Mouse (Mus musculus): ENCODE data around the gene Celf2. TPM values are rescaled to one million over a fixed set of nuclear protein-coding genes. Genes with fewer than 3 reads are reported as not detected.

Celf2 gene
- polyA plus RNA-seq, 1 experiment from 2014 or later, result 20.4 TPM

DNA sequence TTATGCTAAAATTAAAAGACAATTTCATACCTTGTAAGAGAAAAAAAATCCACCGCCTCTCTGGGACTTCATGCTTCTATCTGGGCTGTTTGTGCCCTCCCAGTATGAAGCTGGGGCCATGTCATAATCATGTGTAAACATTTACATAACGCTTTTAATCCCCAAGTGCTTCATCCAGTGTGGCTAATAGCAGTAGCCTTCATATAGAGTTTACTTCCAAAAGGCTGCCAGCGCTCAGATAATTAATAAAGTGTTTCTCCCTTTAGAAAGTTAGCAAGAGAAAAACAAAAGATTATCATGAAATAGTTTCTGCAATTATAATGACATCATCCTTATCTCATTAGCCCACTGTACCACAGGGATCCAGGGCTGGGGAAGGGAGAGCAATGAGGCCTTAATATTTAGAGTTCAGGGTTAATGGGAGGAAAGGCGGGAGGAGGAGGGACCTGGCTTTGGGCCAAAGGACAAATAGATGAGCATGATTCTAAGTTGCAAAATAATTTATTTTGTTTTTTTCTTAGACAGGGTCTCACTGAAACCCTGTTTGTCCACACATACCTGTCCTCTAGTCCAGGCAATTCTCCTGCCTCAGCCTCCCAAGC is 425.8 kb downstream of the Celf2 start:
- Histone ChIP-seq H3K27ac (no peak overlapping the region), H3K4me1 (peaks cover 26% of the 10 kb centered on the region), H3K4me2 (no peak overlapping the region), H3K36me3 (no peaks in the 10 kb centered on the region), H3K27me3 (no peaks in the 10 kb centered on the region), H3K9ac (no peak overlapping the region), H3K4me3 (replicated peaks) (no peak overlapping the region), H3K9me3 (replicated peaks) (no peaks in the 10 kb centered on the region)
- 74% methylated on average over 4 of the region's 4 CpGs for WGBS
- no peak for ATAC-seq (replicated peaks; ENCODE audit: low FRiP score)

DNA sequence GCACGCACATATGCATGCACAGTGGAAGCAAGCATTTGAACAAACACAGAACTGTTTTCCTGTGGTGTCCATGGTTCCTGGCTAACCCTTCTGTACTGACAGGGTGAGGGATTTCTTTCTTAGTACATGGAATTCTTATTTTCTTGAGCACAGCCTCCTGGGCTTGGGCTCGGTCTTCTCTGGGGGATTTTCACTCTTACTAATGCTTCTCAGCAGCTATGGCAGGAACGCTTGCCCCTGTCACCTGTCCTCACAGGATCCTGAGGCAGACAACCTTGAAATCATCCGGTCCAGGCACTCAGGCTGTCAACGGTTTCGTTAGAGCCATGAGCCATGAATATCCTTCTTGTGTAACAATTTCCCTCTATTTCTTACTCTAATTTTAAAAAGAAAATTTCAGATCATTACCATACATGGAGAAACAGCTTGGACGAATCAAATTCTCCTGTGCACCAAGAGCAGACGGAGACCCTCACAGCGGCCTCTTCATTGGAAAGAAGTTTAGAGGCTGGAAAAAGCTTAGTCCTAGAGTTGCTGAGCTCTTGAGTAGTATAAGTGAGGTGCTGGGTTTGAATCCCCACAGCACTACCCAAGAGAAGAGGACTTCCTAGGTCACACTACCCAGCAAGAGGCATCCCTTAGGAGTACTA is 426.9 kb downstream of the Celf2 start:
- Histone ChIP-seq H3K9me3 (replicated peaks) (no peaks in the 10 kb centered on the region; the same call in 1 of the 2 replicates), H3K4me2 (no peak overlapping the region), H3K9ac (no peak overlapping the region), H3K4me1 (peaks cover 24% of the 10 kb centered on the region), H3K27ac (no peak overlapping the region), H3K4me3 (replicated peaks) (no peak overlapping the region), H3K27me3 (no peaks in the 10 kb centered on the region), H3K36me3 (0 out of 2 replicates have a peak, but pooled peaks cover under 1% of the 10 kb centered on the region)
- WGBS, result 78% methylated on average over 9 of the region's 9 CpGs
- no peak for ATAC-seq (replicated peaks; ENCODE audit: low FRiP score)

DNA sequence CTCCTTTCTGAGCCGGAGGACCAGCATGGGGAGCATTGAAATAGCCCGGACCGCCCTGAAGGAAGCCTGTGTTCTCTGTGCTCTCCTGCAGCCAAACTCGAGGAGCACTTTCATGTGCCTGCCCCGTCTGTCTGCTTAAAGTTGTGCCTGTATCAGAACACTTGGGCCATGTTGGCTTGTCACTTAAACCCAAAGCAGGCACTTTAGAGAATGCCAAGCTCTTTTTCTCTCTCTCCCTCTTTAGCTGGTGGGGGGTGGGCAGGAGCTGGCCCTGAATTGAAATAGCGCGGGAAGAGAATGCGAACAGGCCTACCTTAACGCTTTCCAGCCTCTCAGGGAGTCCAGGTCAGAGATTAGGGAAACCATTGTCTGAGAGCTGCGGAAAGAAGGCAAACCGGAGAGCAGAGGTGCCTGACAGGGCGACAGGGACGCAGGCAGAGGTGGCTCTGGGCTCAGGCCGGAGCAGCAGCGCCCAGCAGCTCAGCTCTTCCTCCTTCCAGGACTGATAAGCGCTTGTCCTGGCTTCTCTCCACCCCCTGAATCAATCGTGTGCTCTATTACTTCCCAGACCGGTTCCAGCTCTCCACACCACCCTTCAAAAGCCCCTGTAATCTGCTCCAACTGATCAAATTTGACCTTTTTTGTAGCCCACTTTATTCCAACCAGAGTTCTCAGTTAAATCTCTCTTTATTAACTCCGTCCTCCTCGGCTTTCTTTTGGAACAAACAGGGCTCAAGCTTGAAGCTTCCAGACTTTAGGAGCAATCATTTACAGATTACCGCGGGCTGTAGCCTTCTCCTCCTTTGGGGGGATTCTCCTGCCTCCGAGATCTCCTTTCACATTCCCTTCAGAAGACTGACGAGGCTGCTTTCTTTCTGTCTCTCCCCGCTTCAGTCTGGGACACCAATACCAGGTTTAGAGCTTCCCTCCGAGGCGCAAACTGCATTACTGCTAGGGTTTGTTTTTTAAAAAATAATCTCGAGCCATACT is 428.3 kb downstream of the Celf2 start:
- Histone ChIP-seq H3K27ac (peak overlapping the region; percentile 58; the same call in 1 of the 2 replicates), H3K9ac (peak overlapping the region; percentile 29; the same call in 1 of the 2 replicates)

DNA sequence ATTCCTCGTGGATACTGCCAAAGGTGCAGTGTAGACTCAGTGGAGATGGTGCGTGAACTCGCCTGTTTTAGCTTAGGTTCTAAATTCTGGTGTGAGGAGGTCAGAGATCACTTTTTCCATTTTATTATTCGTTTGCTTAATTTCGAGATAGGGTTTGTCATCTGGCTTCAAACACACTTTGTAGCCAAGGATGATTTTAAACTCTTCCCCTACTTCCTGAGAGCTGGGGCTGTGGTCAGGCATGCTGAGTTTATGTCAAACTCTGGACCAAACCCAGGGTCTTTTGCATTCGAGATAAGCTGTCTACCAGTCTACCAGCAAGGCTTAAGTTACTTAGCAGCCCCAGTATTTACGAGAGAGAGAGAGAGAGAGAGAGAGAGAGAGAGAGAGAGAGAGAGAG is 429.3 kb downstream of the Celf2 start:
- Histone ChIP-seq H3K4me1 (peaks cover 23% of the 10 kb centered on the region), H3K9me3 (replicated peaks) (no peaks in the 10 kb centered on the region; the same call in 1 of the 2 replicates), H3K4me3 (replicated peaks) (no peak overlapping the region), H3K36me3 (peaks cover 8% of the 10 kb centered on the region; the same call in 1 of the 2 replicates), H3K27me3 (no peaks in the 10 kb centered on the region), H3K27ac (no peak overlapping the region), H3K9ac (no peak overlapping the region), H3K4me2 (no peak overlapping the region)
- ATAC-seq (replicated peaks; ENCODE audit: low FRiP score), result no peak
- WGBS, result 68% methylated on average over 7 of the region's 7 CpGs

More for the DNA sequence above, 428.3 kb downstream of the Celf2 start:
- 18% methylated on average over 28 of the region's 28 CpGs for WGBS
- peak; percentile 77; the same call in 1 of the 2 replicates for ATAC-seq (replicated peaks; ENCODE audit: low FRiP score)
- H3K4me2 ChIP-seq, result peak overlapping the region; percentile 56
- peak overlapping the region; percentile 35 for H3K4me3 ChIP-seq (replicated peaks)
- H3K4me1 ChIP-seq, result peaks cover 23% of the 10 kb centered on the region
- H3K36me3 ChIP-seq, result peaks cover 8% of the 10 kb centered on the region; the same call in 1 of the 2 replicates
- no peaks in the 10 kb centered on the region for H3K27me3 ChIP-seq
- H3K9me3 ChIP-seq (replicated peaks), result no peaks in the 10 kb centered on the region; the same call in 1 of the 2 replicates

DNA sequence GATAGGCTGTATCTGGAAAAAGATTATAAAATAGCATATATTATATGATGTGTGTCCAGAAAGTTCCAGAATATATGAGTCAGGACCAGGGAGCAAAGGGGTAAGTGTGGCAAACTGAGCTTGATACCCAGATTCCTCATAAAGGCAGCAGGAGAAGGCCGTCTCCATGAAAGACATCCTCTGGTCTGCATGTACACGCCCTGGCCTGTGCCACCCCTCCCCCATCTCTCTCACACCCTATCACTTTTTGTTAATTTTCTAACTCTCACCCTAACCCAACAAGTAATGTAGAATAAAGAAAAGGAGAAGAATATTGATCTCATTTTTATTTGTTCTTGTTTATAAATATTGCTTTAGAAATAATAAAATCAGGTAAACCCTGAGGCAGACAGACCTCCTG is 430.0 kb downstream of the Celf2 start:
- no peaks in the 10 kb centered on the region for H3K27me3 ChIP-seq
- WGBS, result 83% methylated on average over 2 of the region's 2 CpGs
- no peaks in the 10 kb centered on the region; the same call in 1 of the 2 replicates for H3K9me3 ChIP-seq (replicated peaks)
- no peak overlapping the region for H3K27ac ChIP-seq
- H3K4me1 ChIP-seq, result peaks cover 23% of the 10 kb centered on the region
- peaks cover 8% of the 10 kb centered on the region; the same call in 1 of the 2 replicates for H3K36me3 ChIP-seq
- H3K4me3 ChIP-seq (replicated peaks), result no peak overlapping the region
- H3K9ac ChIP-seq, result no peak overlapping the region
- ATAC-seq (replicated peaks; ENCODE audit: low FRiP score), result no peak
- no peak overlapping the region for H3K4me2 ChIP-seq

DNA sequence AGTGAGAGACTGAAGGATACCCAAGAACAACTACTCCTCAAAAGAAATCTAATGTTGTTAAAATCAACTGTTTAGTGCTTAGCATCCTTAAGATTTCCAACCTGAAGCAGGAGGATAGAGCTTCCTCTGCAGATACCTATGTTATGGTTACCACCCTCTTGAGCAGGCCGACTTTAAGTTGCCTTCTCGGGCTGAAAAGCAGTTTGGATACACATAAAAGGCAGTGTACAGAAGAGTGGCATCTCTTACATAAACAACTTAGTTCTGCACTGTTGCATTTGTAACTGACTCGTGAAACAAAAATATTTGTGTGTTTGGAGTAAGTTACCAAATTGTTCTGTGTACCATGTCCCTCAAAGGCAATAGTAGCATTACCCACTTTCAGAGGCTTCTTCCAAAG is 435.6 kb downstream of the Celf2 start:
- ATAC-seq (replicated peaks; ENCODE audit: low FRiP score), result peak; percentile 77; the same call in 1 of the 2 replicates
- Histone ChIP-seq H3K36me3 (peaks cover 8% of the 10 kb centered on the region; the same call in 1 of the 2 replicates), H3K9me3 (replicated peaks) (no peaks in the 10 kb centered on the region; the same call in 1 of the 2 replicates), H3K27me3 (no peaks in the 10 kb centered on the region), H3K27ac (no peak overlapping the region), H3K4me2 (no peak overlapping the region), H3K9ac (no peak overlapping the region), H3K4me1 (peaks cover 11% of the 10 kb centered on the region; the same call in 1 of the 2 replicates), H3K4me3 (replicated peaks) (no peak overlapping the region)
- 27% methylated on average over 3 of the region's 3 CpGs for WGBS

DNA sequence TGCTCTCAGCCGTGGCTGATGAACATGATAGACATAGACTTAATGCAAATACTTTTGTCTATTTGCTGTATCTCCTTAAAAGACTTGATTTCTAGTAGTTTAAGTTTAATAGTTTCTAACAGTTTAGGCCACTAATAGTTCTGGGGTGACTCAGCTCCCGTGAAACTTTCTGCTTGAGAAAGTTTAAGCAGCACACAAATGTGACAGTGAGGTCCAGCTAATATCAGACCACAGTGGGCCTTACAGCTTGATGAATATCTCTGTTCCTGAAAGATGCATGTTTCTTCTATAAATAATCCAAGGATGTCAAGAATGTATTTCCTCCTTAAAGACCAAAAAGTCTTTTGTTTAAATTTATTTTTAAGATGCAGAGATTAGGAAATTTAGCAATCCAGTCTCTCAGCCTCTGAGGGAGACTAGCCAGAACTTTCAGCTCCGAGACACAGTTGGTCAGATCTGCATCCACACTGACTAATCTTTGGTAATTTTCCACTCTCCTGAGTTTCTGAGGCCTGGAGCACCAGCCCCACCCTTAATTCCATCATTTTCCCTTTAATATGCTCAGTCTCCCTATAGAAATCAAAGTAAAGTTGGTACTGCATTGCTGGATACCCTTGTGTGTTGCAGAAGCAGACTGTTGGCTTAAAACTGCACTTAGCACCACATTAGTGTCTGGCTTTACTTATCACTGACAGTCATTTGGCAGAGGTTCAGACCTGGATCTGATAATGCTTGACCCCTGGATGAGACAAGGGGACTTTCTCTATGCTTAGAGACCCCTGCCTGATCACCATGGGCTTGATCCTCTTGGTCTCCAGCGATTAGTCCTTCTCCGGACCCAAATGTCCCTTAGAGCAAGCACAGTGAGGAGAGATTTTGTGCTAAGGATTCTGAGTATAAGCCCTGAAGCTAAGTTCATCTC is 436.8 kb downstream of the Celf2 start:
- peaks cover 11% of the 10 kb centered on the region; the same call in 1 of the 2 replicates for H3K4me1 ChIP-seq
- no peak overlapping the region for H3K27ac ChIP-seq
- no peak overlapping the region for H3K4me3 ChIP-seq (replicated peaks)
- ATAC-seq (replicated peaks; ENCODE audit: low FRiP score), result no peak
- peaks cover 8% of the 10 kb centered on the region; the same call in 1 of the 2 replicates for H3K36me3 ChIP-seq
- no peaks in the 10 kb centered on the region; the same call in 1 of the 2 replicates for H3K9me3 ChIP-seq (replicated peaks)
- WGBS, result 60% methylated on average over 5 of the region's 5 CpGs
- no peaks in the 10 kb centered on the region for H3K27me3 ChIP-seq
- no peak overlapping the region for H3K4me2 ChIP-seq
- no peak overlapping the region for H3K9ac ChIP-seq

DNA sequence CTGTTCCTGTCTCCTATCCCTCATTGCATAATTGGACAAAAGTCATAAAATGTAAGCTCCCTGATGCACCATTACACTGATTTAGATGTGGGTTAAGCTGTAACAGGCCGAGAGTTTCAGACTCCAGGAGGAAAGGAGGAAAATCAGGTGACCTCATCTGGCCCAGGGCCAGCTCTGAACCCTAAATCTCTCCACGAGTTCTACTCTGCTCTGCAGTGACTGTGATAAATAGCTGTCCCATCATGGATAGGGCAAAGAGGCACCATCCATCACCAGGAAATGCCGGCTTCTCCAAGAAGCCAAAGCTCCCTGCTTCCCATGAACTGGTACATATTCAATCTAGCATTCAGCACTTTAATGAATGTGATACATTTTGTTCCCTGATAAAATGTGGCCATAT is 439.9 kb downstream of the Celf2 start:
- Histone ChIP-seq H3K36me3 (no peaks in the 10 kb centered on the region), H3K4me3 (replicated peaks) (no peak overlapping the region), H3K9ac (no peak overlapping the region), H3K4me1 (peaks cover 11% of the 10 kb centered on the region; the same call in 1 of the 2 replicates), H3K27me3 (no peaks in the 10 kb centered on the region), H3K9me3 (replicated peaks) (no peaks in the 10 kb centered on the region), H3K4me2 (no peak overlapping the region), H3K27ac (no peak overlapping the region)
- ATAC-seq (replicated peaks; ENCODE audit: low FRiP score), result peak; percentile 72; the same call in 1 of the 2 replicates
- 8% methylated on average over 3 of the region's 3 CpGs for WGBS

DNA sequence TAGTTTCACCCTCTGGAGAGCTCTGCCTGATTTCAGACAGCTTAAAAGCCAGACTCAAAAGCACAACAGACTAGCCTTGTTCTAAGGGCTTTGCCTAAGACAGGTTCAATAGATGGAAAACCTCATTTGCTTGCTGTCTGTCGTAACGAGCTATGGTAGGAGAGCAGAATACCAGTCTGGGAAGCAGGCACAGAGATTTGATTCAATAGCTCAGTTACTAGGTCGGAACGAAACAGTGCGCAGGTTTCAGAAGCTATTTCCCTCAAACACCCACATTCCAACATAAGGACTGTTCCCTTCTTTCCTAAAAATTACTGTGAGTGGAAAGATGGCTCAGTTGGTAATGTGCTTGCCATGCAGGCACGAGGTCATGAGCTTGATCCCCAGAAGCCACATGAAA is 441.1 kb downstream of the Celf2 start:
- Histone ChIP-seq H3K27ac (no peak overlapping the region), H3K36me3 (no peaks in the 10 kb centered on the region), H3K9me3 (replicated peaks) (no peaks in the 10 kb centered on the region), H3K4me2 (no peak overlapping the region), H3K27me3 (no peaks in the 10 kb centered on the region), H3K9ac (no peak overlapping the region), H3K4me3 (replicated peaks) (no peak overlapping the region), H3K4me1 (peaks cover 13% of the 10 kb centered on the region)
- WGBS, result 81% methylated on average over 6 of the region's 6 CpGs
- ATAC-seq (replicated peaks; ENCODE audit: low FRiP score), result no peak

DNA sequence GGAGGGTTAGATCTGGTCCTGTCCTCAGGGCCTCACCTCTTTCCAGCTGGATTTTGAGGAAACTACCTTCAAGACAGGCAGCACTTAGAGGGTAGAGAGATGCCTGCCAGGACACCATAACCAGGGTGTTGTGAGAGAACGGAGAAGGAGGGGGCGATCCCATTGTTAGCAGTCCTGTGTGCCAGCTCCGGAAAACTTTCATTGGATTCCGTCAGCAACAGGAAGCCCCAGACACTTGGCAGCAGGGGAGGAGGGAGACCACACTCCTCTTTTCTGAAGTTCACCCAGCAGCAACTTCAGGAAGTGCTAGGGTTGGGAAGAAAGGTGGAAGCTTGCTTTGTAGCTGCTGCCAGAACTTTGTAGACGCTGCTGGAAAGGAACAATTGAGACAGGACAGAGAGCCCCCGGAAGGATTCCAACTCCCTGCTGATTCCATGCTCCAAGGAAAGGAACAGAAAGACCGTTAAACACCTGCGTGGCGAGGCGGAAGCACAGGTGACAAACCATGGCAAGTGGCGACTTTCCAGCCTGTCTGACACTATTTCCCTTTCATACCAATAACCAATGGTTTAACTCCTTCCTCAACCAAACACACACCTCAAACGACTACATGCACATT is 445.7 kb downstream of the Celf2 start:
- H3K36me3 ChIP-seq, result no peaks in the 10 kb centered on the region
- H3K9me3 ChIP-seq (replicated peaks), result no peaks in the 10 kb centered on the region
- ATAC-seq (replicated peaks; ENCODE audit: low FRiP score), result no peak
- WGBS, result 37% methylated on average over 12 of the region's 12 CpGs
- H3K27me3 ChIP-seq, result no peaks in the 10 kb centered on the region
- no peak overlapping the region for H3K9ac ChIP-seq
- H3K4me3 ChIP-seq (replicated peaks), result no peak overlapping the region
- peaks cover 9% of the 10 kb centered on the region for H3K4me1 ChIP-seq
- peak overlapping the region; percentile 9; the same call in 1 of the 2 replicates for H3K4me2 ChIP-seq
- H3K27ac ChIP-seq, result 0 out of 2 replicates have a peak overlapping the region, but pooled peaks have one; percentile 16

Data from kidney, embryonic 15.5 days (tissue).